Mouse (Mus musculus) cerebral cortex, adult 2 months (tissue): Measurements from ENCODE around the gene Rps29.

ENCODE experiments used
- WGBS: fragments of 180-500 bp; shearing (Covaris S2); methylation state at CpG from one replicate; pipeline ENCODE4 v1.1.7; 2018; 5-methylcytosine and 5-hydroxymethylcytosine counted together

The Rps29 gene

GRCm38 (mm10) chr12:69177526-69177925 lies 18.5 kb upstream of the Rps29 start:
- WGBS, result 67% methylated on average over 3 of the region's 3 CpGs

DNA sequence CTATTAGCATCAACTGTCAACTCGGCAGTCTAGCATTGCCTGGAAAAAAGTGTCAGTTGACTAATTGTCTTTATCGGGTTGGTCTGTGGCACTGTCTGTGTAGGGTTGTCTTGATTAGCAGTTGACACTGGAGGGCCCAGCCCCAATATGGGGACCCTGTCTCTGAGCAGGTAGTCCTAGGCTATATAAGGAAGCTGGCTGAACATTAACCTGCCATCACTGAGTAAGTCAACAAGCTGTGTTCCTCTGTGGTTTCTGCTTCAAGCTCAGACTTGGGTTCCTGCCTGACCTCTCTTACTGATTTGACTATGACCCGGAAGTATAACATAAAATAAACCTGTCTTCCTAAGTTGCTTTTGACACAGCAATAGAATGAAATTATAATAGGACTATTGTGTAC lies 17.0 kb upstream of the Rps29 start:
- 98% methylated on average over 3 of the region's 3 CpGs for WGBS

DNA sequence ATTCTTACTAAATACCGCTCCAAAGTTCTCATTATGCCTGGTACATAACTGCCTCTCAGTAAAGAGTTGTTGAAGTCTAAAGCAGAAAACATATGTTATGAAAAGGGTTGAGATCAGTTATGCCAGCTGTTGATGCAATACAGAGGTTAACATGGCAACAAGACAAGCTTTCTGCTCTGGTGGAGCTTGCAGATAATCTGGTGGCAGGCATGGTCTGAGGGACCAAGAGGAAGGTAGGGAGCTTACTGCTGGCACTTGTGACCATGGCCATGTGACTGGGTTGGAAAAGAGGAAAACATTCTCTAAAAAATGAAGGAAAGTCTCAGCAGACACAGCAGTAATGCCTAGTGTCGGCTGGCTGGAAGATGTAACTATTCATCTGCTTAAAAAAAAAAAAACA lies 12.3 kb upstream of the Rps29 start:
- WGBS, result 94% methylated on average over 2 of the region's 2 CpGs

DNA sequence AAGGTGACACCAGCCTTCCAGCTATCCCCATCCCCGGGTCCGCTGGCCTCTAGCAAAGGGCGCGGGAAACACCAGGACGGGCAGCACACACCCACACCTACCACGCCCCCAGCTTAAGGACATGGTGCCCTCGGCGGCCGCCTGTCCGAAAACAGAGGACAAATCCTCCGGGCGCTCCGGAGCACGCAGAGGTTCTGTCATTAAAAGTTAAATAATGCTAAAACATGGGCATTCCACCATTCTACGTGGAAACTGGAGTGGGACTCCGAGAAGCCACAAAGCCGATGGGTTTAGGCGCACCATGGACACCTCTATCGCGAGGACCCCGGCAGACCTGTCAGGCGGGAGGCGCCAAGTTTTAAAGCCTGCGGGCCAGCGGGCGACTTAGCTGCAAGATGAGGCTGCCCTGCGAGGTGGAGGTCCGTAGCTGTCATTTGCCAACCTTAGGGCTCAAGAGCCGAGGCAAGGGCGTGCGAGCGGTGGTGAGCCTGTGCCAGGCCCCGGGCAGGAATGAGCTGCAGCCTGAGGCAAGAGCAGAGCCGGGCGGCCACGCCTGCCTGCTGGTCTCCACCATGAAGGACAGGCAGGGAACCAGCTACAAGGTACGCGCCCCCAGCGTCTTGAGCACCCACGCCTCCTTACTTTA lies 9.6 kb upstream of the Rps29 start, which contains the start of gene Lrr1:
Lrr1 (plus strand) TSS at position 354 of the 646 bp plus-strand sequence.
- WGBS, result under 1% methylated on average over 40 of the region's 40 CpGs

DNA sequence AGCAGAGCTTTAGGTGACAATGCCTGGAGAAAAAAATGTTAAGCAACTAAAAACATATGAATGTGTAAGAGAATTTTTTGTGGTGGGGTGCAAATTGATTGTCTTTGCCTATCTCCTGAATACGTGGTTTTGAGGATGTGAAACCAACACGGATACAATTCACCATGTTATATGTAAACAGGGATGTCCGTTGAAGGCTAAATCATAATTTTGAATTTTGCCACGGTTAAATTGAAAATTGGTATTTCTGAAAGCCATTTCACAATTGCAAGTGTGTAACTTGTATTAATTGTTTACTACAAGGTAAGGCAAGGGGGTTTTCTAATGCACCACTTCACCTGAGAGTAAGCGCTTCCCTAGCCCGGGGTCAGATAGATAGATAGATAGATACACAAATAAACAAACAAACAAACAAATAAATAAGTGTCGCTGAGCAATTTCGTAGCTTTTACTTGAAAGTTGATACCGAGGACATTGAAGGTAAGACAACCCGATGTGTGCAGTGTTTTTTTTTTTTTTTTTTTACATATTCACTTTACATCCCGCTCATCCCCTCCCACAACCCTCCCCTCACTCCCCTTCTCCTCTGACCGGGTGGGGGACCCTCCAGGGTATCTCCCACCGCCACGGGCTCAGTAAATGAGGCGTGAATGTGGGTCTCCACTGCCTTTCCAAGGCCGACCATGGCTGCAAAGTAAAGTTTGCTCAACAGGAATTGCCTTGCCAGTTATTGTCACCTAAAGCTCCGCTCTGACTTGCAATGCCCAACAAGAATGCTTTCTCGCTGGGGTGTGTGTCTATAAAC lies 8.9 kb upstream of the Rps29 start:
- 7% methylated on average over 18 of the region's 18 CpGs for WGBS

- 73% methylated on average over 8 of the region's 8 CpGs for WGBS
These were observed 8.0 kb upstream of the Rps29 start for GRCm38 (mm10) chr12:69166861-69167581.

DNA sequence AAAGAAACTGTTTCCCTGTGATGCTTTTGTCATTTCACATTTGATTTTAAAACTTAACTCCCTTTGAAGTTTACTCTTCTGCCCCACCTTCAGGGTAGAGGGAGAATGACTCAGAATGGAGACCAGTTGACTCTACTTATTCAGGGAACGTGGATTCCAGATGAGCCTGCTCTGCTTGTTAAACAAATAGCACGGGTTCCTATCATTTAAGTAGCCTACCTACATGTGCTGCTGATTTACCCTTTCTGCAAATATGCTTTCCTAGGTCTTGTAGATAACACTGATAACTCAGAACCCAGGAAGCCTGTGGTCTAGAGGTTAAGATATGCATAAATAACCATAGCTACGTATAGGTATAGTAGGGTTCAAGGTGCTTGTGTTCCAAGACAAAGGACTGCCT lies 5.9 kb upstream of the Rps29 start:
- WGBS, result 61% methylated on average over 3 of the region's 3 CpGs

GRCm38 (mm10) chr12:69163586-69163985 lies 4.6 kb upstream of the Rps29 start:
- WGBS, result 89% methylated on average over 4 of the region's 4 CpGs

GRCm38 (mm10) chr12:69160677-69161076 lies 1.7 kb upstream of the Rps29 start:
- WGBS, result 72% methylated on average over 2 of the region's 2 CpGs

GRCm38 (mm10) chr12:69159578-69159940 lies 573 bp upstream of the Rps29 start:
- 3% methylated on average over 9 of the region's 9 CpGs for WGBS

DNA sequence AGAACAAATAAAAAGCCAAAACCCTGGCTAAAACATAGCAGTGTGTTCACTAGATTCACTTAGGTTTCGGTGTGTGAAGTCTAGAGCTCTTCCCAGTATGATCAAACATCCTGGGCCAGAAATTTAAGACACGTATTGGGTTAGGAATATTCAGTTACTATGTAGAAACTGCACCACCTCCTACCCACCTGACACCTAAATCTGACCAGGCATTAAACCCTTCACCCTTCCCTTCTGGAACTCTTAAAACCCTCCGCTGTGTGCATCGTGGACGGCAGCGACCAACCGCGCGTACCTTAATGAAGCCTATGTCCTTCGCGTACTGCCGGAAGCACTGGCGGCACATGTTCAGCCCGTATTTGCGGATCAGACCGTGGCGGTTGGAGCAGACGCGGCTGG lies 621 bp downstream of the Rps29 start:
- WGBS, result under 1% methylated on average over 19 of the region's 19 CpGs

GRCm38 (mm10) chr12:69157107-69157506 lies 1.9 kb downstream of the Rps29 start:
- WGBS, result 98% methylated on average over 2 of the region's 2 CpGs

- 83% methylated on average over 4 of the region's 4 CpGs for WGBS
These were observed 2.5 kb downstream of the Rps29 start for GRCm38 (mm10) chr12:69156436-69156835.

DNA sequence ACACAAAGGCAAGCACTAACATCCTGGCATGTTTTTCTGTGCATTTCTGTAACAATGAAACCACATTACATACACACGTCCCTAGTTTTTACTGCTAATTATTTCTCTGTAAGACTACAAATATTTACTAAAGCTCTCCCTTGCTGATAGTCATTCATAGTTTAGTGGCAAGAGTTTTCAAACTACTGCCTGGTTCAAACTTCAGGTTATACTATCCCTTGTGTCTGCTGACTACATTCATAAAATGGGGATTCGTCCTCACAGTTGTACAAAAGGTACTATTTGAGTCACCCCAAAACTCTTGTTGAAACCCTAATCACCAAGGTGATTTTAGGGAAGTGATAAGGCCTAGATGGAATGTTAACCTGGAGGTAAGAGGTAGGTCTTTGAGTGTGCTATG lies 3.1 kb downstream of the Rps29 start:
- 76% methylated on average over 2 of the region's 2 CpGs for WGBS

- 92% methylated on average over 13 of the region's 13 CpGs for WGBS
These were observed 8.9 kb downstream of the Rps29 start for GRCm38 (mm10) chr12:69150049-69150448.

GRCm38 (mm10) chr12:69147166-69147735 lies 11.7 kb downstream of the Rps29 start:
- WGBS, result 96% methylated on average over 5 of the region's 5 CpGs

DNA sequence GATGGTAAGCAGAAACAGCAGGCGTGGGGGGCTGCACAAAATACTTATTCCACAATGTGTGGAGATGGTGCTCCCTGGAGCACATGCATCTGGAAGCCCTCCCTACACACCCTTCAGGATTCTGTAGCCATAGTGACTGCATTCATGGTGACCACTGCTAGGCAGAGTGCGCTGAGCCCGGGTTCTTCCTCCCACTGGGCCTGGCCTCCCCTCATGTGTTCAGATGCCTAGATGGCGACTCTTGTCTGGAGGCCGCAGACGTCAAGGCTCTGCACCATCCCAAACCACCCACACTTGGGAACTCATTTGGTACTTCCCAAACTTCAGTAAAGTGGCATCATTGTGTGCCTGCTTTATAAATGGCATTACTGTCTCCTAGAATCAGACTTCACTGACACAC lies 15.5 kb downstream of the Rps29 start:
- WGBS, result 80% methylated on average over 6 of the region's 6 CpGs

GRCm38 (mm10) chr12:69139841-69140240 lies 19.1 kb downstream of the Rps29 start:
- WGBS, result 92% methylated on average over 7 of the region's 7 CpGs

- WGBS, result 81% methylated on average over 3 of the region's 3 CpGs
These were observed 19.8 kb downstream of the Rps29 start for GRCm38 (mm10) chr12:69139201-69139600.

DNA sequence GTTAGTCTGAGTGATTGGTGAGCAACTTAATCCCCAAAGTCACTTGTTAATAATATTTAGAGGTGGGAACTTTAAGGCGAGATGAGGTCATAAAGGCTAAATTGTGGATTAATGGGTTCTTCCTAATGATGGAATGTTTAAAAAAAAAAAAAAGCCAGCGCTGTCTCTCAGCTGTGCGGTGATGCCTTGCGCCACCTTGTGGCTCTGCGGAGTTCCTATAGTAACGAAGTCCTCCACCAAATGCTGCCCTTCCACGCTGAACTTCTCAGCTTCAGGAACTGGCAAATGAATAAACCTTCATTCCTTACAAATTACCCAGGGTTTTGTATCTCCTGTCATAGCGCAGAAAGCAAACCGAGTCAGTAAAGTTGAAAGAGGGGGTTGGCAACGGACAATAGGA lies 27.0 kb downstream of the Rps29 start:
- WGBS, result 8% methylated on average over 10 of the region's 10 CpGs

DNA sequence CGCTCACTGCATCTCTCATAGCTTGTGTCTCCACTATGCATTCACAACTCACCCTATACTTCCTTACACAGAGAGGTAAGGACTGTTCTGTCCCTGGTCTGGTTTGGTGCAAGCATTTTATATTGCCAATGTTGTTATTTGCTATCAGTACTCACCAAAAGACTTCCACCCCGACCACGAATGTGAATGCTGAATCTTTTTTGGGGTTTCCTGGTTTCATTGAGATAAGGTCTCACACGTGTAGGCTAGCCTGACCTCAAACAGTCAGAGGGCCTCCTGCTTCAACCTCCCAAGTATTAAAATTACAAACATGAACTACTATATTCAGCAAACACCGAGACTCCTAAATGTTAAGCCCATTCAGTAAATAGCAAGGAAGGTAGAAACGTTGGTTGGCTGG lies 27.7 kb downstream of the Rps29 start:
- WGBS, result 91% methylated on average over 6 of the region's 6 CpGs

DNA sequence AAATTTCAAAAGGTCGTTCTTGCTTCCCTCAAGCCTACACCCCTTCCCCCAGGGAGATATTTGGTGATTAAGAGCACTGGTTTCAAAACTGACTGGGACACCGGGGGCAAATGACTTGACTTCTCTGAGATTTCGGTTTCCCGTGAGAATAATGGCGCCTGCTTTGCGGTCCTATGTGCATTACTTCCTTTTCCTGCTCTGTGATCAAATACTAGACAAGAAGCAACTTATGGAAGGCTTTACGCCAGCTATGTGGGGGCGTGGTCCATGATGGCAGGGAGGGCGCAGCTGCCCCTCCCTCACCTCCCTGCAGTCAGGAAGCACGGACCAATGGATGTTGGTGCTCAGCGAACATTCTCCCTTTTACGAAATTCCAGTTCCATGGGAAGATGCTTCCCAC lies 28.5 kb downstream of the Rps29 start:
- 75% methylated on average over 12 of the region's 12 CpGs for WGBS
